Mouse (Mus musculus) spleen, adult 2 months (tissue): ENCODE data around the gene Krt20.

ENCODE experiments used
- CTCF ChIP-seq: fragments of 200-500 bp; IDR thresholded peaks from 2 replicates; pipeline ENCODE4 v1.5.1; 2011; ENCODE audit warnings: mild to moderate bottlenecking, inconsistent platforms; ENCODE audit not compliant: insufficient read depth, insufficient read length, insufficient replicate concordance; ENCODE audit errors: extremely low read depth
- POLR2A ChIP-seq: fragments of 200-500 bp; IDR thresholded peaks from 2 replicates; pipeline ENCODE4 v1.6.1; 2011; ENCODE audit warnings: low read depth, low read length, inconsistent platforms

GRCm38 (mm10) chr11:99430670-99431069 is 7.3 kb downstream of the Krt20 start:
- TF ChIP-seq POLR2A (no peak), CTCF (no peak)
